Mouse (Mus musculus): ENCODE data around the gene Vmn1r207-ps. TPM values are rescaled to one million over a fixed set of nuclear protein-coding genes. Genes with fewer than 3 reads are reported as not detected.
"Not testable (repeated sequence)": the region's sequence is repeated elsewhere in the genome, so short reads cannot be mapped to it uniquely, and the experiment has no call there.

Gene Vmn1r207-ps
- not detected in 2 replicates for polyA plus RNA-seq (2015; fragmentation: Nextera tagmentation; extraction: Ambion mirVana)

DNA sequence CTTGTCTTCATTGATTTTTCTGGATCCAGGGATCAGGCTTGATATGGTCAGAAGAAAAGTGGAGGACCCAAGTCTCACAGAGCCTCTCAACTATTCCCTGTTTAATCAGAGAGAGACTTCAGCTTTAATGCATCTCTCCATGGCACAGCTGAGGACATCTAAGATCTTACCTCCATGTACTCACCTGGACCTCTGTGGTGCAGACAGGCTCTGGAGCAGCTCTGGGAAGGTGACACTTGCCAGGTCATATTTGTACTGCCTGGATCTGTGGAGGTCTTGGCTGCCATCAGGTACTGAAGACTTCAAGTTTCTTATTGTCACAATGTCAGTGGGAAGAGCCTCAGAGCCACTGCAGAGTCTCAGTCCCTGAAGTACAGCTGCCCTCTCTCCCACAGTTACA lies at the start of gene Vmn1r207-ps:
TSS of gene Vmn1r207-ps (minus strand) at position 101 of the 400 bp plus-strand sequence.
- not testable (repeated sequence) for H3K27me3 ChIP-seq (replicated peaks); H3K4me1 ChIP-seq; H3K4me2 ChIP-seq; H3K9me3 ChIP-seq; H3K9ac ChIP-seq; H3K27ac ChIP-seq; H3K4me3 ChIP-seq; ATAC-seq (replicated peaks); H3K36me3 ChIP-seq (replicated peaks)

DNA sequence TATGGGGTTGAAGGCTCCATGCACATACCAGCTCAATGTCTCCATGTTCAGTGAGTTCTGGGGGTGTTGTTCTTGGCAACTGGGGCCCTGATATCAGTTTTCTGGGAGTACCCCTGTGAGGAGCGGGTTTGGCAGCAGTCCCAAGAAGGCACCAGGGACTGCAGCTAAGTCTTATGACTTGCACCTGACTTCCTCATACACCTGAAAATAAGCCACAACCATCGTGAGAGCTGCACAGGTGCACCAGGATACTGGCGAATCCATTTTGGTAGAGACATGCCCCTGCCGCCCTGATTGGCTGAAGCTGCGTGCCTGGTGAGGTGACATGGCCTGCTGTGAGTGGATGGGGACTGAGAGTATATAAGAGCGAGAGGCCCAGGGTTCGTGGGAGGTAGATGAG lies 47.9 kb upstream of the Vmn1r207-ps start, which contains the start of gene Vmn1r208:
TSS of gene Vmn1r208 (minus strand) at position 101 of the 400 bp plus-strand sequence.
- H3K4me1 ChIP-seq; H3K4me2 ChIP-seq; H3K36me3 ChIP-seq (replicated peaks); H3K9ac ChIP-seq; H3K9me3 ChIP-seq; H3K4me3 ChIP-seq; ATAC-seq (replicated peaks); H3K27ac ChIP-seq; H3K27me3 ChIP-seq (replicated peaks): not testable (repeated sequence)
- no CpG with 5 or more reads among the region's 7 CpGs for WGBS

DNA sequence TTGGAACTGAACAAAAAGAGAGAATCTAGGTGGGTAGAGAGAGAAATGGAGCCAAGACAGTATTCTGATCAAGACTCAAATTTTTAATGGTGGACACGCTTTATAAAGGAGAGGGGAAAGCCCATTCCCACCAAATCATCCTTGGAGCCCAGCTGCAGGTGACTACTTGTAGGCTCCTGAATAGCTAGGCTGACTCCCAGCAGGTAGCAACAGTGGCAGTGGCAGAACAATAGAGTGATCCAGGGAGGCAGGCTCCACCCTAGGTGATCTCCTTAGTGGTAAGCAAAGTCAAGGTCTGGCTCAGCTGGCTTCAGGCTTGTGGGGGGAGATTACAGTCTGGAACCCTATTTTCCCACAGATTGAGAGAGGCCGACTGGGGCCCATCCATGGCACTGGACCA lies 42.2 kb upstream of the Vmn1r207-ps start:
- H3K4me1 ChIP-seq; H3K4me3 ChIP-seq; H3K27me3 ChIP-seq (replicated peaks); H3K36me3 ChIP-seq (replicated peaks); H3K9me3 ChIP-seq; H3K4me2 ChIP-seq; H3K9ac ChIP-seq; H3K27ac ChIP-seq; ATAC-seq (replicated peaks): not testable (repeated sequence)
- WGBS = 86% methylated on average over 2 of the region's 2 CpGs

DNA sequence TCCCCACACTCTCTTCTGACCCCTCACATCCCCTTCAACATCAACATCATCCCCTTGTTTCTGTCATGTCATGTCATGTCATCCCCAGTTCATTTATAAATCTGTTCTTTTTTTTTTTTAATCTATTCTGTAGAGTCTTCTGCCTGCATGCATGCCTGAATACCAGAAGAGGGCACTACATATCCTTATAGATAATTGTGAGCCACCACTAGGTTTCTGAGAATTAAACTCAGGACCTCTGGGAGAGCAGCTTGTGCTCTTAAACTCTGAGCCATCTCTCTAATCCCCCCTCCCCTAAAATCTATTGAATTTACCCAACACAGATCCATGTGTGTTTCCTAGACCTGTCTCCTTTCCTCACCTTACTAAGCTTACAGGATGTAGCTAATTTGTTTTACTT lies 18.1 kb upstream of the Vmn1r207-ps start:
- H3K4me2 ChIP-seq = no peak overlapping the region
- H3K36me3 ChIP-seq (replicated peaks) = no peaks in the 10 kb centered on the region
- H3K27me3 ChIP-seq (replicated peaks) = no peaks in the 10 kb centered on the region
- ATAC-seq (replicated peaks) = no peak
- H3K4me3 ChIP-seq = no peak overlapping the region
- no peaks in the 10 kb centered on the region for H3K4me1 ChIP-seq
- no peak overlapping the region for H3K27ac ChIP-seq
- no peak overlapping the region for H3K9ac ChIP-seq
- no peaks in the 10 kb centered on the region for H3K9me3 ChIP-seq

DNA sequence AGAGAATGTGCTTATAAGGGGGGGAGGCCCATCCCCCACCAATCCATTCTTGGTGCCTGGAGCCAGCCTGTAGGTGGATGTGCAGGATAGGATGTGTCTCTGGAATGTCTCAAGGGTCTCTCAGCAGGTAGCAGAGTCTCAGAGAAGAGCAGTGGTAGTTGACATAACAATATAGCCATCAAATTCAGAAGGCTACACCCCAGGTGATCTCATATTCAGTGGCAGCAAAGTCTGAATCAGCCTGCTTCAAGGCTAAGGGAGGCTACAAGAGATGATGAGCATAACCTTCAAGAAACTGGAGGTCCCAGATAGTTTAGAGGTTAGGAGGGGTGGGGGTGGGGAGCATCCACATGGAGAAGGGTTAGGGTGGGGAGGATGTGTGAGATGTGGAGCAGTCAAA lies 22.5 kb downstream of the Vmn1r207-ps start:
- H3K27ac ChIP-seq; H3K36me3 ChIP-seq (replicated peaks); H3K9ac ChIP-seq; H3K9me3 ChIP-seq; H3K4me2 ChIP-seq; H3K4me3 ChIP-seq; H3K27me3 ChIP-seq (replicated peaks); H3K4me1 ChIP-seq; ATAC-seq (replicated peaks): not testable (repeated sequence)

DNA sequence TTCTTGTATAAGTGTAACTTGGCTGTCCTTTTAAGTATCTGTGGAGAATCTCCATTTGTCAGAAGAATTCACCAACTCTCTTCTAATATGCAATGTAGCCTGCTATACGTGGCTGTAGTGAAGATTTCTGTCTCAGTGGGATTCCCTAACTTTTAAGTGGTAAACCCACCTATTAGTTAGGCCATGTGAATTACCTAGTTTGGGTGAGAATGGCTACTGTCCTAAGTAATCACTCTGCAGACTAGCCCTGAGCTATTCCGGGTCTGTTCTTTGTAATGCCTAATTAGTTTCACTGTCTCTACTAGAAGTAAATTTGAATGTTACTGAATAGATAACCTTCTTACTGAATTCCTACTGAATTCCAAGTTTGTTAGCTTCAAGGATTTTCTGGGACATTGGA lies 26.5 kb downstream of the Vmn1r207-ps start:
- not testable (repeated sequence) for H3K4me3 ChIP-seq; H3K27ac ChIP-seq; H3K27me3 ChIP-seq (replicated peaks); H3K9ac ChIP-seq; ATAC-seq (replicated peaks); H3K36me3 ChIP-seq (replicated peaks); H3K4me2 ChIP-seq; H3K4me1 ChIP-seq; H3K9me3 ChIP-seq
- WGBS = 40% methylated on average over 2 of the region's 2 CpGs

Other genes starting within 250 kb of the Vmn1r207-ps start
- 0.03 TPM in 1 of 2 replicates, not detected in the other for gene Vmn1r202, start 224.2 kb downstream of the Vmn1r207-ps start, polyA plus RNA-seq (2015; fragmentation: Nextera tagmentation; extraction: Ambion mirVana)
- gene Vmn1r203, start 211.5 kb downstream of the Vmn1r207-ps start, polyA plus RNA-seq (2015; fragmentation: Nextera tagmentation; extraction: Ambion mirVana) = not detected in 2 replicates
- gene Vmn1r204, start 176.4 kb downstream of the Vmn1r207-ps start, polyA plus RNA-seq (2015; fragmentation: Nextera tagmentation; extraction: Ambion mirVana) = not detected in 2 replicates
- gene Vmn1r205, start 136.6 kb downstream of the Vmn1r207-ps start, polyA plus RNA-seq (2015; fragmentation: Nextera tagmentation; extraction: Ambion mirVana) = not detected in 2 replicates
- gene Vmn1r206, start 105.4 kb downstream of the Vmn1r207-ps start, polyA plus RNA-seq (2015; fragmentation: Nextera tagmentation; extraction: Ambion mirVana) = not detected in 2 replicates
- gene Vmn1r208, start 47.8 kb upstream of the Vmn1r207-ps start, polyA plus RNA-seq (2015; fragmentation: Nextera tagmentation; extraction: Ambion mirVana) = not detected in 2 replicates
- not detected in 2 replicates for gene Vmn1r209, start 80.1 kb upstream of the Vmn1r207-ps start, polyA plus RNA-seq (2015; fragmentation: Nextera tagmentation; extraction: Ambion mirVana)
- not detected in 2 replicates for gene Vmn1r210, start 101.7 kb upstream of the Vmn1r207-ps start, polyA plus RNA-seq (2015; fragmentation: Nextera tagmentation; extraction: Ambion mirVana)
- not detected in 2 replicates for gene Vmn1r211, start 127.9 kb upstream of the Vmn1r207-ps start, polyA plus RNA-seq (2015; fragmentation: Nextera tagmentation; extraction: Ambion mirVana)
- not detected in 2 replicates for gene Vmn1r212, start 154.6 kb upstream of the Vmn1r207-ps start, polyA plus RNA-seq (2015; fragmentation: Nextera tagmentation; extraction: Ambion mirVana)